Mouse (Mus musculus): Measurements from ENCODE around the gene Slamf1.

- TF ChIP-seq CTCF (IDR thresholded peaks at IDR 0.05; ENCODE audit: low read depth, low read length), result no peak; the same call in 1 of the 2 replicates
- no peak for TF ChIP-seq POLR2A (IDR thresholded peaks at IDR 0.05; ENCODE audit: extremely low read depth, insufficient read depth, low read length)
These were observed 48.9 kb downstream of the Slamf1 start for GRCm38 (mm10) chr1:171815545-171816439.
